Mouse (Mus musculus) megakaryocyte-erythroid progenitor cell, adult 5 weeks (primary cell): Measurements from ENCODE around the gene Melk. TPM values are rescaled to one million over a fixed set of nuclear protein-coding genes. Genes with fewer than 3 reads are reported as not detected.

ENCODE experiments used
- polyA plus RNA-seq: library from polyadenylated mRNA; stranded (reverse); fragments of >175 nt; gene quantifications from 2 replicates; pipeline ENCODE4 v1.2.3, GENCODE M21; 2012

Melk gene
- 0.45 and 0.56 TPM in 2 replicates for polyA plus RNA-seq

GRCm38 (mm10) chr4:44300781-44301750, at the start of gene Melk:
Gene Melk (plus strand): TSS chr4:44300876.

Other genes starting within 250 kb of the Melk start
- 41.3 and 46.5 TPM in 2 replicates for gene Gne, start 216.7 kb upstream of the Melk start, polyA plus RNA-seq
- 27.7 and 27.8 TPM in 2 replicates for gene Rnf38, start 67.1 kb upstream of the Melk start, polyA plus RNA-seq